9 mouse cellular contexts compared by ENCODE assay signal in the genomic region with DNA sequence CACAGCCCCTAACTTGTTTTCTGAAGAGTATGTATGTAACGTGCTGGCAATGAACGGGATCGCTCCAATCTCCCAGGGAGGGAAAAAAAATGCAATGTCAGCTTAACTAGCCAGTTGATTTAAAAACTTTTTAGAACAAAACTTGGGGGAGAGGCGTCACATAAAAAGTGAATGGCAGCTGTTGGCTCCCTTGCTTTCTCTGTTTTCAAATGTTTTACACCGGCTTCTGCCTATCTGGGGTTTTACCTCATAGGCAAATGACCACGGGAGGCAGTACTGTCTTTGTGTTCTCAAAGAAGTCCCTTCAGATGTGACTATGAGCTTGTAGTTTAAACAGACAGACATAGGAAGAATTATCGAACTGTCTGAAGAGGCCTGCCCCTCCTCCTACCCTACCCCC. TPM values are rescaled to one million over a fixed set of nuclear protein-coding genes. Genes with fewer than 3 reads are reported as not detected.
A peak's percentile ranks its signal among the peaks of the same experiment; 100 is the strongest.
DNase-seq lines count a peak whose midpoint lies in the region; ATAC-seq and TF ChIP-seq lines count a peak whose summit lies in the region.
"Had no signal": no experiment of that assay in that cellular context is flagged by ENCODE, and none has a peak within 500 bp of the region (broad histone marks: within the 10 kb centered on the region; RNA-seq: fewer than 3 reads in every experiment).

No protein-coding gene starts in this region.

- no peak overlapping the region for H3K27ac ChIP-seq in heart, adult 2 months
- H3K27ac ChIP-seq in heart, embryonic 16.5 days (ENCODE audit: low read length) = peak overlapping the region; percentile 82
- no peak overlapping the region for H3K27ac ChIP-seq in liver, embryonic 15.5 days (replicated peaks)

- no peak for TF ChIP-seq EP300 in heart, adult 2 months (IDR thresholded peaks at IDR 0.05; ENCODE audit: insufficient read depth, low read depth, low read length)

- H3K27me3 ChIP-seq in heart, adult 2 months (ENCODE audit: control insufficient read depth, insufficient read depth, low read length) = no peaks in the 10 kb centered on the region
- no peaks in the 10 kb centered on the region for H3K27me3 ChIP-seq in heart, embryonic 16.5 days (ENCODE audit: control insufficient read depth, insufficient read depth, low read length)
- peaks cover 7% of the 10 kb centered on the region for H3K27me3 ChIP-seq in liver, embryonic 15.5 days

- no peak overlapping the region for H3K9ac ChIP-seq in heart, adult 2 months (ENCODE audit: low read depth, low read length)
- H3K9ac ChIP-seq in heart, embryonic 16.5 days (ENCODE audit: low read length) = peak overlapping the region; percentile 64
- H3K9ac ChIP-seq in liver, embryonic 15.5 days = no peak overlapping the region

- H3K9me3 ChIP-seq in heart, embryonic 16.5 days (replicated peaks; ENCODE audit: control insufficient read depth, low read length) = no peaks in the 10 kb centered on the region
- H3K9me3 ChIP-seq in liver, embryonic 15.5 days (replicated peaks) = no peaks in the 10 kb centered on the region

- intact Hi-C loops in heart, adult 2 months (cut with DNase I) = loop anchor here (5.0 to 10.0 kb wide), 2 partner anchors 386 to 953 kb away; partner anchors contain the start of genes Irak4 and Pus7l
- intact Hi-C loops in heart, postnatal 36 days (cut with DNase I) = loop anchor here (5.0 to 10.0 kb wide), 4 partner anchors 233 to 923 kb away; no protein-coding TSS in a partner anchor
- intact Hi-C loops in left cerebral cortex, postnatal 36 days (cut with DNase I) = no loop called here

- no peak for TF ChIP-seq POLR2A in heart, adult 2 months (IDR thresholded peaks at IDR 0.05; ENCODE audit: insufficient read depth, low read depth, low read length)

- WGBS in heart, adult 2 months = 36% methylated on average over 7 of the region's 7 CpGs
- 33% methylated on average over 7 of the region's 7 CpGs for WGBS in heart, embryonic 16.5 days
- 44% methylated on average over 7 of the region's 7 CpGs for WGBS in liver, embryonic 15.5 days (ENCODE audit: insufficient replicate concordance)

- H3K4me3 ChIP-seq in heart, adult 2 months = peak overlapping the region; percentile 36
- H3K4me3 ChIP-seq in heart, embryonic 16.5 days (ENCODE audit: low read length) = peak overlapping the region; percentile 46
- peak overlapping the region; percentile 10 for H3K4me3 ChIP-seq in liver, embryonic 15.5 days (replicated peaks)

- peak; percentile 43 for TF ChIP-seq CTCF in heart, adult 2 months (IDR thresholded peaks at IDR 0.05)

- H3K79me2 ChIP-seq in heart, adult 2 months (replicated peaks; ENCODE audit: control insufficient read depth, insufficient read depth, low read length) = no peaks in the 10 kb centered on the region

- DNase-seq in heart, adult 2 months = no peak
- DNase-seq in heart, postnatal 36 days = no peak
- peak; percentile 24 for DNase-seq in adipocyte (ENCODE audit: low spot score)
- no peak for DNase-seq in left cerebral cortex, postnatal 36 days (ENCODE audit: low spot score in 2 of 2)
- no peak for DNase-seq in urinary bladder, postnatal 25 days (ENCODE audit: low spot score)
- DNase-seq: B cell, adult 2 months had no signal

- peak overlapping the region; percentile 79 for H3K4me2 ChIP-seq in heart, embryonic 16.5 days (ENCODE audit: low read depth, low read length)
- peak overlapping the region; percentile 45 for H3K4me2 ChIP-seq in liver, embryonic 15.5 days

- no peak for ATAC-seq in heart, embryonic 16.5 days (replicated peaks; ENCODE audit: extremely low read depth, insufficient read depth, low FRiP score)
- ATAC-seq in liver, embryonic 15.5 days (ENCODE audit: insufficient read depth) = no peak
- ATAC-seq in frontal cortex, adult (ENCODE audit: low TSS enrichment) = no peak

- H3K36me3 ChIP-seq in heart, adult 2 months (ENCODE audit: control insufficient read depth, insufficient read depth, low read length) = peaks cover 2% of the 10 kb centered on the region; the same call in 1 of the 2 replicates
- H3K36me3 ChIP-seq in heart, embryonic 16.5 days (ENCODE audit: control insufficient read depth, insufficient read depth) = no peaks in the 10 kb centered on the region
- H3K36me3 ChIP-seq in liver, embryonic 15.5 days (replicated peaks) = no peaks in the 10 kb centered on the region

- peaks cover 7% of the 10 kb centered on the region for H3K4me1 ChIP-seq in heart, adult 2 months (ENCODE audit: control insufficient read depth, insufficient read depth, low read length)
- peaks cover 46% of the 10 kb centered on the region for H3K4me1 ChIP-seq in heart, embryonic 16.5 days (ENCODE audit: control insufficient read depth, insufficient read depth, low read length)
- peaks cover 54% of the 10 kb centered on the region for H3K4me1 ChIP-seq in liver, embryonic 15.5 days (replicated peaks)

RNA-seq across cellular contexts. Expression of gene Prickle1, which starts 4.3 kb away (rescaled TPM):
- total RNA-seq in heart, adult 2 months (2021) = 10 to 100 TPM; 11.2 to 18.6 TPM
- polyA plus RNA-seq in heart, adult 2 months (2012; rRNA removed) = 8.6 and 11.5 TPM in 2 replicates
- total RNA-seq in heart, postnatal 36 days (2021) = 10 to 100 TPM; 17.2 to 18.7 TPM
- polyA plus RNA-seq in heart, embryonic 16.5 days (2015; fragmentation: Nextera tagmentation; extraction: Ambion mirVana) = 30.3 and 31.0 TPM in 2 replicates
- polyA plus RNA-seq in liver, embryonic 15.5 days (2015; fragmentation: Nextera tagmentation; extraction: Ambion mirVana) = 2.6 and 3.5 TPM in 2 replicates
- total RNA-seq in left cerebral cortex, postnatal 36 days (2021) = 100 to 1,000 TPM in 1 of 2 experiments, 10 to 100 TPM in 1; 92.0 to 103 TPM

Comparison
In these comparisons a context has a peak if more than half of its experiments do, and no peak if none do; other contexts are left out.
1. RNA of gene Prickle1, which starts 4.3 kb away (total RNA-seq): 92.0 to 103 TPM in left cerebral cortex, postnatal 36 days; 17.2 to 18.7 TPM in heart, postnatal 36 days and 11.2 to 18.6 TPM in heart, adult 2 months; every median in the first group is over 4 times any median in the second.
2. Peak in every context shown above with its lines, with median percentiles within 50 percentile points of each other: H3K4me3 ChIP-seq.